Mouse (Mus musculus): ENCODE data around the gene Gm8108. TPM values are rescaled to one million over a fixed set of nuclear protein-coding genes. Genes with fewer than 3 reads are reported as not detected.
"Not testable (repeated sequence)": the region's sequence is repeated elsewhere in the genome, so short reads cannot be mapped to it uniquely, and the experiment has no call there.

Gm8108 gene
- 1.0 TPM in 1 of 2 replicates, not detected in the other for polyA plus RNA-seq (2014; fragmentation: Nextera tagmentation; extraction: Ambion mirVana)

GRCm38 (mm10) chr14:4110426-4110825, at the start of gene Gm8108:
Gene Gm8108, plus strand, starts transcription at chr14:4110526.
- not testable (repeated sequence) for ATAC-seq (ENCODE audit: low FRiP score, low TSS enrichment); H3K27me3 ChIP-seq (ENCODE audit: control insufficient read depth, insufficient read depth, low read length); H3K9me3 ChIP-seq (ENCODE audit: control insufficient read depth, low read length); H3K36me3 ChIP-seq (ENCODE audit: control insufficient read depth, insufficient read depth, low read length); H3K27ac ChIP-seq (ENCODE audit: low read depth, low read length); H3K4me1 ChIP-seq (ENCODE audit: control insufficient read depth, insufficient read depth, low read length); H3K9ac ChIP-seq (ENCODE audit: low read depth, low read length)
- Histone ChIP-seq H3K4me3 (ENCODE audit: low read length) (peak within 1 kb of the TSS; percentile 31), H3K4me2 (replicated peaks; ENCODE audit: low read depth, low read length) (peak within 1 kb of the TSS; percentile 51)
- WGBS, result 3% methylated on average over 21 of the region's 37 CpGs

GRCm38 (mm10) chr14:4083820-4084219, 26.5 kb upstream of the Gm8108 start, which contains the start of gene Gm3115:
Gene Gm3115, plus strand, starts transcription at chr14:4084120.
- H3K27ac ChIP-seq (ENCODE audit: low read depth, low read length); H3K4me3 ChIP-seq (ENCODE audit: low read length); H3K9me3 ChIP-seq (ENCODE audit: control insufficient read depth, low read length); H3K4me2 ChIP-seq (replicated peaks; ENCODE audit: low read depth, low read length); H3K27me3 ChIP-seq (ENCODE audit: control insufficient read depth, insufficient read depth, low read length); H3K9ac ChIP-seq (ENCODE audit: low read depth, low read length); ATAC-seq (ENCODE audit: low FRiP score, low TSS enrichment); H3K36me3 ChIP-seq (ENCODE audit: control insufficient read depth, insufficient read depth, low read length); H3K4me1 ChIP-seq (ENCODE audit: control insufficient read depth, insufficient read depth, low read length): not testable (repeated sequence)
- WGBS, result 56% methylated on average over 3 of the region's 3 CpGs

- 95% methylated on average over 4 of the region's 4 CpGs for WGBS
- H3K9me3 ChIP-seq (ENCODE audit: control insufficient read depth, low read length); H3K27ac ChIP-seq (ENCODE audit: low read depth, low read length); H3K4me3 ChIP-seq (ENCODE audit: low read length); H3K27me3 ChIP-seq (ENCODE audit: control insufficient read depth, insufficient read depth, low read length); H3K4me2 ChIP-seq (replicated peaks; ENCODE audit: low read depth, low read length); H3K4me1 ChIP-seq (ENCODE audit: control insufficient read depth, insufficient read depth, low read length); ATAC-seq (ENCODE audit: low FRiP score, low TSS enrichment); H3K9ac ChIP-seq (ENCODE audit: low read depth, low read length); H3K36me3 ChIP-seq (ENCODE audit: control insufficient read depth, insufficient read depth, low read length): not testable (repeated sequence)
Observed at GRCm38 (mm10) chr14:4141646-4142045, 31.3 kb downstream of the Gm8108 start.

GRCm38 (mm10) chr14:4164730-4165129, 54.4 kb downstream of the Gm8108 start, which contains the start of gene Gm3127:
Gene Gm3127, plus strand, starts transcription at chr14:4165030.
- H3K27me3 ChIP-seq (ENCODE audit: control insufficient read depth, insufficient read depth, low read length); H3K4me2 ChIP-seq (replicated peaks; ENCODE audit: low read depth, low read length); H3K4me3 ChIP-seq (ENCODE audit: low read length); H3K9ac ChIP-seq (ENCODE audit: low read depth, low read length); H3K9me3 ChIP-seq (ENCODE audit: control insufficient read depth, low read length); ATAC-seq (ENCODE audit: low FRiP score, low TSS enrichment); H3K27ac ChIP-seq (ENCODE audit: low read depth, low read length); H3K4me1 ChIP-seq (ENCODE audit: control insufficient read depth, insufficient read depth, low read length); H3K36me3 ChIP-seq (ENCODE audit: control insufficient read depth, insufficient read depth, low read length): not testable (repeated sequence)
- no CpG with 5 or more reads among the region's 2 CpGs for WGBS

GRCm38 (mm10) chr14:4182030-4182429, 71.7 kb downstream of the Gm8108 start:
- not testable (repeated sequence) for H3K9me3 ChIP-seq (ENCODE audit: control insufficient read depth, low read length); H3K27me3 ChIP-seq (ENCODE audit: control insufficient read depth, insufficient read depth, low read length)

More at GRCm38 (mm10) chr14:4182030-4182429, 71.7 kb downstream of the Gm8108 start:
- Histone ChIP-seq H3K4me2 (replicated peaks; ENCODE audit: low read depth, low read length) (peak overlapping the region; percentile 41), H3K4me3 (ENCODE audit: low read length) (peak overlapping the region; percentile 19)
- ATAC-seq (ENCODE audit: low FRiP score, low TSS enrichment); H3K9ac ChIP-seq (ENCODE audit: low read depth, low read length); H3K36me3 ChIP-seq (ENCODE audit: control insufficient read depth, insufficient read depth, low read length); H3K27ac ChIP-seq (ENCODE audit: low read depth, low read length); H3K4me1 ChIP-seq (ENCODE audit: control insufficient read depth, insufficient read depth, low read length): not testable (repeated sequence)
- 3% methylated on average over 10 of the region's 14 CpGs for WGBS

Other genes with a start within 250 kb of the Gm8108 start
- 0.53 TPM in 1 of 2 replicates, not detected in the other for gene Gm2916, start 226.4 kb upstream of the Gm8108 start, polyA plus RNA-seq (2014; fragmentation: Nextera tagmentation; extraction: Ambion mirVana)
- gene Gm3029, start 178.8 kb upstream of the Gm8108 start, polyA plus RNA-seq (2014; fragmentation: Nextera tagmentation; extraction: Ambion mirVana), result not detected in 2 replicates
- gene Gm3095, start 147.0 kb upstream of the Gm8108 start, polyA plus RNA-seq (2014; fragmentation: Nextera tagmentation; extraction: Ambion mirVana), result 0.14 TPM in 1 of 2 replicates, not detected in the other
- not detected in 2 replicates for gene Gm3099, start 112.1 kb upstream of the Gm8108 start, polyA plus RNA-seq (2014; fragmentation: Nextera tagmentation; extraction: Ambion mirVana)
- gene Gm5796, start 86.6 kb upstream of the Gm8108 start, polyA plus RNA-seq (2014; fragmentation: Nextera tagmentation; extraction: Ambion mirVana), result 0.30 TPM in 1 of 2 replicates, not detected in the other
- gene Gm3115, start 26.4 kb upstream of the Gm8108 start, polyA plus RNA-seq (2014; fragmentation: Nextera tagmentation; extraction: Ambion mirVana), result not detected in 2 replicates
- not detected in 2 replicates for gene Gm3127, start 54.5 kb downstream of the Gm8108 start, polyA plus RNA-seq (2014; fragmentation: Nextera tagmentation; extraction: Ambion mirVana)
- 0.57 TPM in 1 of 2 replicates, not detected in the other for gene Gm2974, start 72.0 kb downstream of the Gm8108 start, polyA plus RNA-seq (2014; fragmentation: Nextera tagmentation; extraction: Ambion mirVana)
- gene Gm3138, start 139.1 kb downstream of the Gm8108 start, polyA plus RNA-seq (2014; fragmentation: Nextera tagmentation; extraction: Ambion mirVana), result not detected in 2 replicates
- not detected in 2 replicates for gene Gm3149, start 206.8 kb downstream of the Gm8108 start, polyA plus RNA-seq (2014; fragmentation: Nextera tagmentation; extraction: Ambion mirVana)
- gene 2610042L04Rik, start 224.2 kb downstream of the Gm8108 start, polyA plus RNA-seq (2014; fragmentation: Nextera tagmentation; extraction: Ambion mirVana), result 0.14 TPM in 1 of 2 replicates, not detected in the other